Mouse (Mus musculus): ENCODE measurements around the gene Git2. TPM values are rescaled to one million over a fixed set of nuclear protein-coding genes. Genes with fewer than 3 reads are reported as not detected.
A peak's percentile ranks its signal among the peaks of the same experiment; 100 is the strongest.

The Git2 gene
- total RNA-seq, 2 experiments from 2014 or later, result 35.9 to 47.2 TPM

DNA sequence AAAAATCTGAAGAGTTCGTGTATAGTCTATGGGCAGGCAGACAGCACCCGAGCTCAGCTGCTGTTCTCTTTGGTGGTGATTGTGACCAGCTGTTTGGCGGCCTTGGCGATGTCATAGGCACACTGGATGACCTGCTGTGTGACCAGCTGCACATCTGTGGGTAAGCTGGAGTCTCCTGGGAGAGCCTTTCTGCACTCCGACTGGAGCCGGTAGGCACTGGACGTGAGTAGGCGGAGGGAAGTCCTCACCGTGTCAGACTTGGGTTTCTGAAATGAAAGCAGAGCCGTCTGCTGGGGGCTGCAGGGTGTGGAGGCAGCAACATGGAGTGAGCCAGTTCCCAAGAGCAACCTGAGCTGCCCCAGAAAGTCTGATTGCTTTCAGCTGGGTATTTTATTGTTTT is 45.2 kb downstream of the Git2 start:
- no peak for DNase-seq (ENCODE audit: extremely low spot score in 1 of 2, low spot score in 1 of 2)

- DNase-seq (ENCODE audit: extremely low spot score in 1 of 2, low spot score in 1 of 2), result no peak
Measured at GRCm38 (mm10) chr5:114728160-114728559, 47.2 kb downstream of the Git2 start.

DNA sequence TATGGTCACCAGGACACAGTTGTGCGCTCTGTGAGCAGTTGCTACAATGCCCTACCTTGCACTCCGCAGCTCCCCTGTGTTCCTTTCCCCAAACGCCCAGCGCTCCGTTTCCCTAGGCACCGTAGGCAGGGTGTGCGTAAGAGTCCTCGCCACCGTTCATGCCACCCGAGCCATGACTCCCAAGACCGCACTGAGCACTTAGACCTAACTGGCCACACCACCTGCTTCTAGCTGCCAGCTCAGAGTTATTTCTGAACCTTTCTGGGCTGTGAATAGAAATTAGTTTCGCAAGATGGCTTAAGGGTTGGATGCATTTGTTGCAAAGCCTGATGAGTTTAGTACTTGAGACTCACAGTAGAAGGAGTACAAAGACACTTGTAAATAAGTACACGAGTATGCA is 52.5 kb downstream of the Git2 start:
- DNase-seq (ENCODE audit: extremely low spot score in 1 of 2, low spot score in 1 of 2), result no peak

DNA sequence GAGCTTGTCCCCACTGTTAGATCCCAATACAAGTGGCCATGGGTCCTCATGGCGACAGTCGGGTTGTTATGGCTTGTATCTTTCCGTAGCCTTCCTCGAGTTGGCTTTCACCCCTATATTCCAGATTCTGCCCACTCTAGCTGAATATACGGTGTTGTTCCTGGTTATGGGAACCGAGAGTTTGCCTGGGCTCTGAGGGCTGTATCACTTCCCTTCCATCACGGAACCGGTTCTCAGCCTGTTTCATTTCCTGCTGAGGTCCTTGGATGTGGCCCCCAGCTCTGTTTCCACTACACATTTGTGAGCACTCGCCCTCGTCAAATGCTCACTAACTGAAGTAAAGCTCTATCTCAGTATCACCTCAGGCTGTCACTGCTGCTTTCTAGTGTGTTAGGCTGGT is 53.3 kb downstream of the Git2 start:
- no peak for DNase-seq (ENCODE audit: extremely low spot score in 1 of 2, low spot score in 1 of 2)

DNA sequence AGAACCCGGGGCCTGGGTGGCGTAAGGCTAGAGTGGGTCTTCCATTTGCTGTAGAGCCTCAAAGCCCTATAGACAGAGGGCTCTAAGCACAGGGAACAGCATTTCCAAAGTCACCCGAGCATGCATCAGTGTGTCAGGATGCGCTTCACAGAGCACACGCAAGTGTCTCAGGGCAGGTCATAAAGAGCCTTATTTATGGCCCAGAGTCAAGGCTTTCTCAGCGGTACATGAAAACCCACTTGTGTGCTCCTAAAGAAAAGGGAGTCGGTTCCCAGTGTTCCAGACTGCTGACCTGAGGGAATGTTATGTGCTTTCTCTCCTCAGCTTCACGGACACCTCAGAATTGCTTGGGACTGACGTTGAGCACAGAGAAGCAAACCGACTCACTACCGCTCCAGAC is 54.5 kb downstream of the Git2 start:
- no peak for DNase-seq (ENCODE audit: extremely low spot score in 1 of 2, low spot score in 1 of 2)

DNA sequence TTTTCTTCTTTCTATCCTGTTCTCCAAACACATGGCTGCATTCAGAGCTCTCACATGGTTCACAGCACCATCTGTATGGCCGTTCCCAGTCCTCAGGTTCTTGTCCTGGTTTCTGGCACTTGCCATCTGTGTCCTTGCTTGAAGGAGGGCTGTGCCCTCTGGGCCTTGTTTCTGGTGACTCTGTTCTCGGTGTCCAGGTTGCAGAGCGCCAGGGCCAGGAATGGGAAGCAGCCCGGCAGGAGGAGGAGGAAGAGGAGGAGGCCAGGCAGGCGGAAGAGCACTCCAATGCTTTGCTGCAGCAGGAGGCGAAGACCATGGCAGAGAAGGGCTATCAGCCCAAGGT is 55.4 kb downstream of the Git2 start:
- no peak for DNase-seq (ENCODE audit: extremely low spot score in 1 of 2, low spot score in 1 of 2)

DNA sequence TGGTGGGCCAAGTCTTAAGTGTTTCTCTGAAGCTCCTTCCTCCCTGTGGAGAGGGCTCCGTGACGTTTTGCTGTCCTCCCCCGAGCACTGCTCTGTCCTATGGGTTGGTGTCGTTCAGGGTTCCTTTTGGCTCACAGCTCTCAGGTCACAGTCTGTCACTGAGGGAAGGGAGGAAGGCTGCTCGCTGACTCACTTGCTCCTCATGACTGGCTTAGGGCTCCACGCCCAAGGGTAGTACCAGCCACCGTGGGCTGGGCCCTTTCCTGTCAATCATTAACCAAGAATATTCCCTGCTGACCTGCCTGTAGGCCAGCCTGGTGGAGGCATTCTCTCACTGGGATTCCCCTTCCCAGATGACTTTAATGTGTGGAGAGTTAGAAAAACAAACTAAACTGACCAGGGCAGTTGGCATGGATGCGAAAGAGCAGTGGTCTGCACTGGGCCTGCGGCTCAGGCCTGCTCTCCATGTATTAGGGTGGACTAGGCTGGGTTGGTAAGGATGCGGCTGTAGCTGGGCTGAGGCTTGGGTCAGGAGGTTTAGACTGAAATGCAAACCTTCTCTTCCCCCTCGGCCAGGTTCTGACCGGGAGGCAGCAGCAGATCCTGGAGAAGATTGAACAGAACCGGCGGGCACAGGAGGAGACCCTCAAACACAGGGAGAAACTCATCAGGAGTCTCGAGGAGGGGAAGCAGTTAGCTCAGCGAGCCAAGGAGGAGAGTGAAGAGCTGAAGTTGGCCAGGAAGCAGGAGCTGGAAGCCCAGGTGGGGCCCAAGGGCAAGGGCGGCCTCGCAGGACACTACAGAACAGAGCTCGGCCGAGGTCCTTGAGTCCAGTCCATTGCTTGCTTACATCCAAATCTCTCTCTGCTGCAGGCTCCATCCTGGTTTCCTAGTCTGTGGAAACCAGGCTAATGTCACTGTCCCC is 56.1 kb downstream of the Git2 start:
- DNase-seq (ENCODE audit: extremely low spot score in 1 of 2, low spot score in 1 of 2), result no peak

- DNase-seq (ENCODE audit: extremely low spot score in 1 of 2, low spot score in 1 of 2), result no peak
Measured at GRCm38 (mm10) chr5:114718483-114718882, 56.8 kb downstream of the Git2 start.

- DNase-seq (ENCODE audit: extremely low spot score in 1 of 2, low spot score in 1 of 2), result no peak
Measured at GRCm38 (mm10) chr5:114717937-114718336, 57.4 kb downstream of the Git2 start.

DNA sequence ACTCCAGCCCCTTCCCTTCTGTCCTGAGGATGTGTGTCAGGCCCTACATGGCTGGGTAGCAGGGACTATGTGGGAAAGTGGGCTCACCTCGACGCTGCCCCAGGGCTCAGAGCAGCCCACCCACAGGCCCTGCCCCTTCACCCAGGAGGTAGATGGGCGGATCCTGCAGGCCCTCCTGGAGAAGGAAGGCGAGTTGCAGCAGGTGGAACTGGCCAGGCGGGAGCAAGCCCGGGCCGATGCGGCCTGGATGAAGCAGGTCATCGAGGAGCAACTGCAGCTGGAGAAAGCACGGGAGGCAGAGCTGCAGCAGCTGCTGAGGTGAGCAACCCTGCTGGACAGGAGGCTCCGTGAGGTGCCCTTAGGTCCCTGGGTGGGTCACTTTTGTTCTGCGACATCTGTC is 58.0 kb downstream of the Git2 start:
- DNase-seq (ENCODE audit: extremely low spot score in 1 of 2, low spot score in 1 of 2), result no peak

- DNase-seq (ENCODE audit: extremely low spot score in 1 of 2, low spot score in 1 of 2), result no peak
Measured at GRCm38 (mm10) chr5:114714551-114714950, 60.8 kb downstream of the Git2 start.

- DNase-seq (ENCODE audit: extremely low spot score in 1 of 2, low spot score in 1 of 2), result no peak
Measured at GRCm38 (mm10) chr5:114709357-114709756, 66.0 kb downstream of the Git2 start.

GRCm38 (mm10) chr5:114708491-114708890 is 66.8 kb downstream of the Git2 start:
- DNase-seq (ENCODE audit: extremely low spot score in 1 of 2, low spot score in 1 of 2), result no peak

DNA sequence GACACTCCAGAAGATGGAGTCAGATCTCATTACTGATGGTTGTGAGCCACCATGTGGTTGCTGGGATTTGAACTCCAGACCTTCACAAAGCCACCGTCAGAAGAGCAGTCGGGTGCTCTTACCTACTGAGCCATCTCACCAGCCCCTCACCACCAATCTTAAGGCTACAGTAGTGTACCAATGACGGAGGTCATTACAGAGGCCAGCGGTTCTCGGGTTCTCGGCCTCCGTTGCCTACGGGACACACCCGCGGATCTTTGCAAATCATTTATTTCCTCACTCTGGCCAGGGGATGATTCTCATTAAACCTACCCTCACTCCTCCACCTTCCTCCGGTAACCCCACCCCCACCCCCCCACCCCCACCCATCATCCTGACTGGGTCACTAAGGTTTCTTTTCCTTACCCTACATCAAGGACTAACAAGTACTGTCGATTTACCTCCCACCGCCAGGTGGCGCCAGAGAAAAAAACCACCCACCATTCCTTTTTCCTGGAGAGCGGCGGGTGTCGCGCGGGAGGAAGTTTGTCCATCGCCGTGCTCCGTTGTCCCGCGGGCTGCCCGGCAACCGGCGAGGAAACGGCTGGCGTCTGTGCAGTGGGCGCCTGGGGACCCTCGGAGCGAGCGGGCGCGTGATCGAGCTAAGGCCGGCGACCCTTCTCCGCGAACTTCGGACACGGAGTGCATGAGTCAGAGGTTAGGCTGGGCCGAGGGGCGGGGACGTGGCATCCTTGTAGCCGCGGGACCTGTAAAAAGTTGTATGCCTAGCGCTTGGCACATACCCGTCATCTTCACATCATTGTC is 67.8 kb downstream of the Git2 start, which contains the start of gene Tchp:
Tchp (plus strand) TSS at position 496 of the 804 bp plus-strand sequence.
- DNase-seq (ENCODE audit: extremely low spot score in 1 of 2, low spot score in 1 of 2), result peak; percentile 94 to 98

GRCm38 (mm10) chr5:114702403-114703392 is 72.6 kb downstream of the Git2 start:
- DNase-seq (ENCODE audit: extremely low spot score in 1 of 2, low spot score in 1 of 2), result no peak

- no peak for DNase-seq (ENCODE audit: extremely low spot score in 1 of 2, low spot score in 1 of 2)
Measured at GRCm38 (mm10) chr5:114699015-114699414, 76.3 kb downstream of the Git2 start.

- peak; percentile 68 to 72 for DNase-seq (ENCODE audit: extremely low spot score in 1 of 2, low spot score in 1 of 2)
Measured at GRCm38 (mm10) chr5:114698044-114698746, 77.1 kb downstream of the Git2 start.

GRCm38 (mm10) chr5:114696939-114697338 is 78.4 kb downstream of the Git2 start:
- no peak for DNase-seq (ENCODE audit: extremely low spot score in 1 of 2, low spot score in 1 of 2)

GRCm38 (mm10) chr5:114695775-114696174 is 79.5 kb downstream of the Git2 start:
- DNase-seq (ENCODE audit: extremely low spot score in 1 of 2, low spot score in 1 of 2), result no peak

All from layer of hippocampus, postnatal 25 days (tissue).